Mouse (Mus musculus) thymus, adult 2 months (tissue): Measurements from ENCODE around the gene Zbtb8a. TPM values are rescaled to one million over a fixed set of nuclear protein-coding genes. Genes with fewer than 3 reads are reported as not detected.
"Not testable (repeated sequence)": the region's sequence is repeated elsewhere in the genome, so short reads cannot be mapped to it uniquely, and the experiment has no call there.

Experiments
- DNase-seq: peaks from one replicate; pipeline ENCODE4 v3.0.0; 2021
- H3K27ac ChIP-seq: fragments of 200-500 bp; 2 replicates; pipeline ENCODE4 v1.5.1; 2012; ENCODE audit warnings: low read length, control low read depth; ENCODE audit not compliant: control insufficient read depth, insufficient read depth
- H3K27me3 ChIP-seq: fragments of 200-500 bp; 2 replicates; pipeline ENCODE4 v1.6.1; 2012; ENCODE audit warnings: mild to moderate bottlenecking, low read length, moderate library complexity, mixed read lengths; ENCODE audit not compliant: control insufficient read depth, insufficient read depth
- H3K36me3 ChIP-seq: fragments of 200-500 bp; 2 replicates; pipeline ENCODE4 v1.6.1; 2012; ENCODE audit warnings: mild to moderate bottlenecking, low read length, moderate library complexity; ENCODE audit not compliant: control insufficient read depth, insufficient read depth
- H3K4me1 ChIP-seq: fragments of 200-500 bp; replicated peaks from 2 replicates; pipeline ENCODE4 v1.6.1; 2012; ENCODE audit warnings: low read length; ENCODE audit not compliant: control insufficient read depth, insufficient read depth
- H3K4me3 ChIP-seq: fragments of 200-500 bp; 2 replicates; pipeline ENCODE4 v1.5.1; 2012; ENCODE audit warnings: mild to moderate bottlenecking, low read length, control low read depth, moderate library complexity; ENCODE audit not compliant: control insufficient read depth, insufficient read depth
- CTCF ChIP-seq: fragments of 200-500 bp; IDR thresholded peaks from 2 replicates; pipeline ENCODE4 v1.5.1; 2012; ENCODE audit warnings: mild to moderate bottlenecking, control low read depth, low read length, moderate library complexity, borderline replicate concordance; ENCODE audit not compliant: control insufficient read depth, poor library complexity, insufficient read depth; ENCODE audit errors: extremely low read depth
- POLR2A ChIP-seq: fragments of 200-500 bp; IDR thresholded peaks from 2 replicates; pipeline ENCODE4 v1.6.1; 2012; ENCODE audit warnings: mild to moderate bottlenecking, low read length, control low read depth, moderate library complexity; ENCODE audit not compliant: control insufficient read depth, poor library complexity, insufficient read depth; ENCODE audit errors: extremely low read depth
- WGBS: fragments of 180-500 bp; shearing (Covaris S2); methylation state at CpG from one replicate; pipeline ENCODE4 v1.1.7; 2018; 5-methylcytosine and 5-hydroxymethylcytosine counted together
- polyA plus RNA-seq: library from polyadenylated mRNA; depleted of rRNA; stranded (reverse); fragments of >200 nt; gene quantifications from 2 replicates; pipeline ENCODE4 v1.2.3, GENCODE M21; 2012

Gene Zbtb8a
- polyA plus RNA-seq, 1 experiment = 3.6 TPM

GRCm38 (mm10) chr4:129371391-129371790 is 6.5 kb downstream of the Zbtb8a start:
- Histone ChIP-seq H3K27ac (no peak overlapping the region), H3K4me3 (no peak overlapping the region), H3K36me3 (no peaks in the 10 kb centered on the region), H3K4me1 (peaks cover 6% of the 10 kb centered on the region), H3K27me3 (no peaks in the 10 kb centered on the region)
- WGBS = over 99% methylated on average over 3 of the region's 3 CpGs
- TF ChIP-seq CTCF = no peak
- no peak for TF ChIP-seq POLR2A
- DNase-seq = no peak

GRCm38 (mm10) chr4:129365224-129365623 is 12.7 kb downstream of the Zbtb8a start:
- TF ChIP-seq CTCF (no peak), POLR2A (no peak)
- Histone ChIP-seq H3K4me3 (no peak overlapping the region), H3K4me1 (peaks cover 9% of the 10 kb centered on the region), H3K27me3 (no peaks in the 10 kb centered on the region), H3K36me3 (no peaks in the 10 kb centered on the region), H3K27ac (no peak overlapping the region)
- DNase-seq = peak; percentile 25
- WGBS = 5% methylated on average over 5 of the region's 5 CpGs

DNA sequence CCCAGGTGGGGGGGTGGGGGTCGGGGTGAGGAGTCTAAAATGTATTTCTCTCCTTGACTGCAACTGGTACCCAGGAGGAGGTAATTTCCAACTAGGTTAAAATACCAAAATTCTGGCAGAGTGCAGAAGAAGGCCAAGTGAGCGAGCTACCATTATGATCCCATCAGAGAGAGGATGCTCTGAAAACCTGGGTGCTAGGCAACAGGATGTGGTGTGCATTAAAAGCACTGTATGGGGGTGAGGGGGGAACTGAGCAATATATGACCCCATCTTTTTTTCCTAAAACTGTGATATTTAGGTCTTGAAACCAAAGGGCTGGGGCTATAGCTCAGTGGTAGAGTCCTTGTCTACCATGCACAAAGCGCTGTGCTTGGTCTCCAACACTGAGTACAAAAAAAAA is 13.5 kb downstream of the Zbtb8a start:
- TF ChIP-seq CTCF = no peak
- TF ChIP-seq POLR2A = no peak
- Histone ChIP-seq H3K4me3 (no peak overlapping the region), H3K36me3 (no peaks in the 10 kb centered on the region), H3K4me1 (peaks cover 9% of the 10 kb centered on the region), H3K27me3 (no peaks in the 10 kb centered on the region), H3K27ac (peak overlapping the region; percentile 28; the same call in 1 of the 2 replicates)
- no peak for DNase-seq
- 86% methylated on average over 3 of the region's 3 CpGs for WGBS

DNA sequence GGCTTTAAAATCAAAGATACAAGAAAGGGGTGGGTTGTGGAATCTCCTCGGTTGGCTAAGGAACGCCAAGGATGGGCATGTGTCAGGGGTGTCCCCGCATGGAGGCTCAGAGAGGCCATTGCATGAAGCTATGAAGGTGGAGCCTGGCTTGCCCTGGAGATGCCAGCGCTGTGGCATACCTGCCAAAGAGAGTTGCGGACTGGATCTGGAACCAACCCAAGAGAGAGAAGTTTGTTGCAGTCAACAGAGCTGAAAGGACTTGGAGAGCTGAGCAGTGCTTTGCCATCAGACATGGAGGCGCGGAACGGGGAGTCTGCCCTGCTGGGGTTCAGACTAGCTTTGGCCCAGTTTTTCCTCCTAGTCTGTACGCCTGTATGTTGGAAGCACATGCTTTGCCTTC is 14.5 kb downstream of the Zbtb8a start:
- no peak for DNase-seq
- Histone ChIP-seq H3K36me3 (no peaks in the 10 kb centered on the region), H3K27me3 (no peaks in the 10 kb centered on the region), H3K27ac (no peak overlapping the region), H3K4me3 (no peak overlapping the region), H3K4me1 (peaks cover 9% of the 10 kb centered on the region)
- WGBS = 97% methylated on average over 9 of the region's 9 CpGs
- TF ChIP-seq CTCF (no peak), POLR2A (no peak)

GRCm38 (mm10) chr4:129362771-129363170 is 15.1 kb downstream of the Zbtb8a start:
- WGBS = 93% methylated on average over 5 of the region's 5 CpGs
- no peaks in the 10 kb centered on the region for H3K36me3 ChIP-seq
- no peak overlapping the region for H3K4me3 ChIP-seq
- no peaks in the 10 kb centered on the region for H3K27me3 ChIP-seq
- no peak for TF ChIP-seq CTCF
- H3K4me1 ChIP-seq = peaks cover 9% of the 10 kb centered on the region
- H3K27ac ChIP-seq = no peak overlapping the region
- no peak for DNase-seq

DNA sequence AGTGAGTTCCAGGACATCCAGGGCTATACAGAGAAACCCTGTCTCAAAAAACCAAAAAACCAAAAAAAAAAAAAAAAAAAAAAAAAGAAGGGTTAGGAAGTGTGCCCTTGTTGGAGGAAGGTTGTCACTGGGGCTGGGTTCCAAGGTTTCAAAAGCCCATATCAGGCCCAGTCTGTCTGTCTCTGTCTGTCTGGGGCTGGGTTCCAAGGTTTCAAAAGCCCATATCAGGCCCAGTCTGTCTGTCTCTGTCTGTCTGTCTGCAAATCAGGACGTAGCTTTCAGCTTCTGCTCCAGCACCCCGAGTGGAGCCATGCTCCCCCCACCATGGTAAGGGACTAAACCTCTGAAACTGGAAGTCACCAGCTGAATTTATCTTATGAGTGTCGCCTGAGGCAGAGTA is 15.7 kb downstream of the Zbtb8a start:
- DNase-seq, H3K4me3 ChIP-seq, H3K4me1 ChIP-seq, H3K36me3 ChIP-seq, H3K27me3 ChIP-seq, H3K27ac ChIP-seq: not testable (repeated sequence)
- 93% methylated on average over 3 of the region's 3 CpGs for WGBS

DNA sequence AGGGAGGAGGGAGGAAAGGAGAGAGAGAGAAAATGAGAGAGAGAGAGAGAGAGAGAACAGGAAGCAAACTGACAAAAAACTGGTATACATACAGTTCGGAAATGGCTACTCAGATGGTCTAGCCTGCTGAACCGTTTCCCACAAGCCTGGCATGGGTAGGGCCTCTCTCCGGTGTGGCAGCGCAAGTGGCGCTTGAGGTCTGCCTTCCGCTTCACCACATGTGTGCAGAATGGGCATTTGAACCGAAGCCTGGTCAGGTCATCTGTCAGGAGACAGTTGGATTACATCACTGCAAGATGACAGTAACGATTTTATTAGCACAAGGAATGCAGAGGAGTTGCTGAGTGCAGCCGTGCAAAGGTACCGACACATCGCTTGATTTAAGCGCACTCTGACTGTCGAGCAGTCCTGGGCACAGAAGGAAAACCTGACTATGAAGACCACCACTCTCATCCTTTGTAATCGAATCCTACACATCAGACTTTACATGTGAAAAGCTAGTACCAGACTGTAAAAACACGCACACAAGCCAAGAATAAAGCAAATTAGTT is 20.2 kb downstream of the Zbtb8a start:
- WGBS = 93% methylated on average over 15 of the region's 15 CpGs
- no peaks in the 10 kb centered on the region for H3K27me3 ChIP-seq
- H3K4me1 ChIP-seq = peaks cover 4% of the 10 kb centered on the region
- peaks cover 3% of the 10 kb centered on the region; the same call in 1 of the 2 replicates for H3K36me3 ChIP-seq
- TF ChIP-seq CTCF = no peak
- DNase-seq = no peak
- no peak overlapping the region for H3K4me3 ChIP-seq
- no peak overlapping the region for H3K27ac ChIP-seq
